Mouse (Mus musculus) ES-E14 (cell line): ENCODE results near the gene A2ml1.

ENCODE experiments used
- HCFC1 ChIP-seq: IDR thresholded peaks from 2 replicates; pipeline ENCODE4 v1.6.1; 2012; ENCODE audit warnings: low read length, inconsistent platforms, borderline replicate concordance; ENCODE audit not compliant: insufficient read depth
- MAFK ChIP-seq: IDR thresholded peaks from 2 replicates; pipeline ENCODE4 v1.6.1; 2014; ENCODE audit warnings: mild to moderate bottlenecking, low read depth, low read length, inconsistent platforms; ENCODE audit not compliant: insufficient read depth
- ZC3H11A ChIP-seq: IDR thresholded peaks from 2 replicates; pipeline ENCODE4 v1.6.1; 2012; ENCODE audit warnings: low read depth, mild to moderate bottlenecking, inconsistent platforms, low read length, borderline replicate concordance

- no peak for TF ChIP-seq ZC3H11A
- TF ChIP-seq HCFC1 = no peak
- TF ChIP-seq MAFK = no peak
Observed at GRCm38 (mm10) chr6:128504743-128505142, 76.7 kb downstream of the A2ml1 start.
